Mouse (Mus musculus) right cerebral cortex, adult 2 months (tissue): ENCODE results near the gene Olfr1412.

Experiments
- DNase-seq, 2 experiments: peaks; one replicate each; pipeline ENCODE4 v3.0.0; 2021 to 2022; ENCODE audit warnings: low spot score in 2 of 2

Olfr1412 gene

GRCm38 (mm10) chr1:92585479-92585878 lies at the start of gene Olfr1412:
TSS of gene Olfr1412 (plus strand) at chr1:92585779.
- DNase-seq = no peak

- no peak for DNase-seq
These were observed 48.6 kb upstream of the Olfr1412 start for GRCm38 (mm10) chr1:92536972-92537371.

- no peak for DNase-seq
These were observed 46.5 kb upstream of the Olfr1412 start for GRCm38 (mm10) chr1:92539071-92539470.

GRCm38 (mm10) chr1:92545929-92546328 lies 39.6 kb upstream of the Olfr1412 start:
- DNase-seq = no peak

- no peak for DNase-seq
These were observed 14.6 kb upstream of the Olfr1412 start, which contains the start of gene Olfr1413 for GRCm38 (mm10) chr1:92571022-92571421. TSS of gene Olfr1413 (plus strand) at chr1:92571322.

GRCm38 (mm10) chr1:92594111-92594510 lies 8.5 kb downstream of the Olfr1412 start, which contains the start of gene Olfr1411:
TSS of gene Olfr1411 (plus strand) at chr1:92594411.
- no peak for DNase-seq

- no peak for DNase-seq
These were observed 10.4 kb downstream of the Olfr1412 start for GRCm38 (mm10) chr1:92596019-92596418.

- no peak for DNase-seq
These were observed 19.9 kb downstream of the Olfr1412 start, which contains the start of gene Olfr1410 for GRCm38 (mm10) chr1:92605482-92605881. TSS of gene Olfr1410 (plus strand) at chr1:92605782.

GRCm38 (mm10) chr1:92607711-92608110 lies 22.1 kb downstream of the Olfr1412 start:
- no peak for DNase-seq

- DNase-seq = peak; percentile 71 to 77
These were observed 25.4 kb downstream of the Olfr1412 start for GRCm38 (mm10) chr1:92611008-92611407.

- DNase-seq = no peak
These were observed 27.6 kb downstream of the Olfr1412 start for GRCm38 (mm10) chr1:92613175-92613574.

- DNase-seq = no peak
These were observed 28.9 kb downstream of the Olfr1412 start for GRCm38 (mm10) chr1:92614516-92614915.

- DNase-seq = no peak
These were observed 30.5 kb downstream of the Olfr1412 start for GRCm38 (mm10) chr1:92616046-92616445.

GRCm38 (mm10) chr1:92617488-92617887 lies 31.9 kb downstream of the Olfr1412 start, which contains the start of gene Olfr12:
TSS of gene Olfr12 (plus strand) at chr1:92617788.
- no peak for DNase-seq

- DNase-seq = no peak
These were observed 32.8 kb downstream of the Olfr1412 start for GRCm38 (mm10) chr1:92618360-92618759.

- DNase-seq = no peak
These were observed 42.6 kb downstream of the Olfr1412 start for GRCm38 (mm10) chr1:92628227-92628626.

GRCm38 (mm10) chr1:92632196-92632595 lies 46.6 kb downstream of the Olfr1412 start:
- no peak for DNase-seq

GRCm38 (mm10) chr1:92632948-92633347 lies 47.4 kb downstream of the Olfr1412 start:
- DNase-seq = no peak

GRCm38 (mm10) chr1:92633726-92634125 lies 48.1 kb downstream of the Olfr1412 start:
- no peak for DNase-seq

GRCm38 (mm10) chr1:92634569-92634968 lies 49.0 kb downstream of the Olfr1412 start:
- DNase-seq = no peak

- no peak for DNase-seq
These were observed 49.5 kb downstream of the Olfr1412 start for GRCm38 (mm10) chr1:92634976-92635599.

GRCm38 (mm10) chr1:92636015-92636414 lies 50.4 kb downstream of the Olfr1412 start:
- no peak for DNase-seq

- no peak for DNase-seq
These were observed 51.1 kb downstream of the Olfr1412 start for GRCm38 (mm10) chr1:92636676-92637075.
